Mouse (Mus musculus) forebrain, embryonic 14.5 days (tissue): ENCODE measurements around the gene Bag5. TPM values are rescaled to one million over a fixed set of nuclear protein-coding genes. Genes with fewer than 3 reads are reported as not detected.

Source experiments
- ATAC-seq: fragments of 200-750 bp; cut with Nextera tagmentation; 2 replicates; pipeline ENCODE4 v1.8.0; 2017; ENCODE audit warnings: mild to moderate bottlenecking, moderate library complexity
- DNase-seq: peaks from one replicate; pipeline ENCODE4 v3.0.0-alpha.2; 2015; ENCODE audit warnings: low spot score
- H3K27ac ChIP-seq: fragments of 300-500 bp; sonication (generic); 2 replicates; pipeline ENCODE4 v1.5.1; 2014; ENCODE audit warnings: low read depth, mild to moderate bottlenecking, control low read depth, low read length, moderate library complexity
- H3K27me3 ChIP-seq: fragments of 300-500 bp; sonication (generic); replicated peaks from 2 replicates; pipeline ENCODE4 v1.6.1; 2014; ENCODE audit warnings: low read length, control low read depth, mixed read lengths; ENCODE audit not compliant: control insufficient read depth, insufficient read depth
- H3K36me3 ChIP-seq: fragments of 300-500 bp; sonication (generic); 2 replicates; pipeline ENCODE4 v1.6.1; 2014; ENCODE audit warnings: low read length, control low read depth; ENCODE audit not compliant: control insufficient read depth, insufficient read depth
- H3K4me1 ChIP-seq: fragments of 300-500 bp; sonication (generic); 2 replicates; pipeline ENCODE4 v1.6.1; 2014; ENCODE audit warnings: antibody characterized with exemption, low read length, control low read depth; ENCODE audit not compliant: control insufficient read depth, insufficient read depth
- H3K4me2 ChIP-seq: fragments of 300-500 bp; sonication (generic); 2 replicates; pipeline ENCODE4 v1.6.1; 2014; ENCODE audit warnings: mild to moderate bottlenecking, control low read depth, low read length
- H3K4me3 ChIP-seq: fragments of 300-500 bp; sonication (generic); 2 replicates; pipeline ENCODE4 v1.5.1; 2014; ENCODE audit warnings: low read depth, low read length, control low read depth
- H3K9ac ChIP-seq: fragments of 300-500 bp; sonication (generic); 2 replicates; pipeline ENCODE4 v1.6.1; 2014; ENCODE audit warnings: mild to moderate bottlenecking, low read length, control low read depth, moderate library complexity
- H3K9me3 ChIP-seq: fragments of 300-500 bp; sonication (generic); replicated peaks from 2 replicates; pipeline ENCODE4 v1.6.1; 2016; ENCODE audit warnings: low read length, control low read depth, mixed read lengths; ENCODE audit not compliant: control insufficient read depth
- WGBS: fragments of 180-500 bp; shearing (Covaris S2); extraction: QIAGEN DNeasy Blood & Tissue Kit; methylation state at CpG from one replicate; pipeline ENCODE4 v1.1.7; 2014; 5-methylcytosine and 5-hydroxymethylcytosine counted together
- polyA plus RNA-seq: library from polyadenylated mRNA; unstranded; fragments of >200 nt; fragmentation: Nextera tagmentation; extraction: Ambion mirVana; gene quantifications from 2 replicates; pipeline ENCODE4 v1.2.1, GENCODE M21; 2014

Gene Bag5
- polyA plus RNA-seq, 1 experiment from 2014 or later = 60.4 TPM

DNA sequence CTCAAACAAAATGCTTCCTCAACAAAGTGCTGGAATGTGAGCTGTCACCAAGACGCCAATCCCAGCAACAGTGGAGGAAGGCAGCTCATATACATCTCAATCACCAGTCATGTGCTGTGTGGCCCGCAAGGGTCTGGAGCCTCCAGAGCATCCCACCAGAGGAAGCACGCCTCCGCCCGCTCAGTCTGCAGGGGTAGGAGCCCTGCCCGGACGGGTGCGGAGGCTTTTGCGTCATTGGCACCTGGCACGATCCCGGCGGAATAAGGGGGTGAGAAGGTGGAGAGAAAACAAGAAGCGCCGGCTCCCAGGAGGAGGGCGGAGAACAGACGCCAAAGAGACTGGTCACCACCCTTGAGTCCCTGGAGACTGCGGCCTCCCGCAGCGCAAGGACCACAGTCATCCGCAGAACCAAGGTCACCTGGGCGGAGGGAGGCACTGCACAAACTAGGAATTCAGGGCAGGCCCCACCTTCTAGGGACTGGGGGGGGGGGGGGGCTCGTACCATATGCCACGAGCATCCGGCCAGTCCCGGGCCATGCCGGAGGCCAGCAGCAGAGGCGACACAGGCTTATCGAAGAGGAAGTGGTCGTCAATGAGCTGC lies 42.6 kb downstream of the Bag5 start:
- Histone ChIP-seq H3K27me3 (no peaks in the 10 kb centered on the region), H3K4me1 (peaks cover 26% of the 10 kb centered on the region), H3K36me3 (peaks cover 35% of the 10 kb centered on the region), H3K4me3 (peak overlapping the region; percentile 93), H3K9me3 (no peaks in the 10 kb centered on the region), H3K4me2 (peak overlapping the region; percentile 95), H3K27ac (peak overlapping the region; percentile 87; the same call in 1 of the 2 replicates), H3K9ac (peak overlapping the region; percentile 95)
- no peak for ATAC-seq
- 2% methylated on average over 24 of the region's 29 CpGs for WGBS
- no peak for DNase-seq

DNA sequence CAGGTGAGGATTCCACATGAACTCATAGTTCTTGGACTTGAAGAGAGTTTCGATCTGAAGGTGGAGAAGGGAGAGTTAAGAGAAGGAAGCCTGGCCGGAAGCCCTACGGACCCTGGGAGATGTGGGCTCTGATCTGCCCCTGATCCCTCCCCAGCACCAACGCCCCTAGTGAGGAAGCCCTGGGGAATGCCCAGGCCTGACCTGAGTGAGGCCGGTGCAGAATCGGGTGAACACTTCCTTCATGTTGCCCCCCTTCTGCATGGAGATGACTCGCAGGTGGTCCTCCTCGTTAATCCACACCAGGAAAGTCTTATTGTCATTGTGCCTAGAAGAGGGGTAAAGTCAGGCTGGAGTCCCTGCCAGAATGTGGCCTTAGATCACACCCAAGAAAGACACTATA lies 43.1 kb downstream of the Bag5 start:
- WGBS = 39% methylated on average over 8 of the region's 8 CpGs
- ATAC-seq (no peak), DNase-seq (no peak)
- H3K36me3 ChIP-seq = peaks cover 38% of the 10 kb centered on the region
- no peaks in the 10 kb centered on the region for H3K27me3 ChIP-seq
- H3K4me1 ChIP-seq = peaks cover 26% of the 10 kb centered on the region
- peak overlapping the region; percentile 93 for H3K4me3 ChIP-seq
- peak overlapping the region; percentile 95 for H3K4me2 ChIP-seq
- peak overlapping the region; percentile 95 for H3K9ac ChIP-seq
- H3K27ac ChIP-seq = 0 out of 2 replicates have a peak overlapping the region, but pooled peaks have one; percentile 87
- H3K9me3 ChIP-seq = no peaks in the 10 kb centered on the region

DNA sequence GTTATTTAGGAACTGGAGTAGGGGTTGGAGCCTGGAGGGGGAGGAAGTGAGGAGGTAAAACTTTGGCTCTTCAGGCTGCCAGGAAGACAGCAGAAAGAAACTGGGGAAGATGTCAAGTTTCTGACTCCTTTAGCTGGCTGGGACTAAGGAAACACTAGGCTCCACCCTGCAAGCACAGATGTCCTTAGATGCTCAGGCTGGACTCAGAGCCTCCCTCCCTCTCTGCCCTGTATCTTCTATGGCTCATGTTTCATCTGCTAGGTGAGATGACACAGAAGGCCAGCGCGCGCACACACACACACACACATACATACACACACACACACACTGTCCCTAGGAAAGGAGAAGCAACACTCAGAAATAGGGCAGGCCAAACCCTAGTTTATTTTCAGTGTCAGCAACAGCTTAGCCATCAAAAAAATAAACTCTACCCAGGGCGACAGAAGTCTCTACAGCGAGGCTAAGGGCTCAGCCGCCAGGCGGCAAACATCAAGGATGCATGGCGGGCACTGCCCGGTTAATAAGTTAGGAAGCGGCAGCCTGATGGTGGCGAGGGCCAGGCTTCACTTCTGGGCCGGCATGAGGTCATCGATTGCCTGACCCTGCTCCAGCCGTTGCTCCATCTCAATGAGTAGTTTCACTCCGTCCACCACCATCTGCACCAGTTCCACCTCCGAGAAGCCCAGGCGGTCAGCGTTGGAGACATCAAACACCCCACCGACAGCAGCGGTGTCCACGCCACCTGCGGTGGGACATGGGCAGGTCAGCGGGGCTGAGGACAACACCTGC lies 43.9 kb downstream of the Bag5 start:
- DNase-seq = no peak
- 59% methylated on average over 23 of the region's 23 CpGs for WGBS
- Histone ChIP-seq H3K4me3 (peak overlapping the region; percentile 93), H3K4me1 (peaks cover 26% of the 10 kb centered on the region), H3K27ac (peak overlapping the region; percentile 78), H3K9ac (peak overlapping the region; percentile 95), H3K9me3 (no peaks in the 10 kb centered on the region), H3K27me3 (no peaks in the 10 kb centered on the region), H3K36me3 (peaks cover 39% of the 10 kb centered on the region), H3K4me2 (peak overlapping the region; percentile 95)
- ATAC-seq = no peak

DNA sequence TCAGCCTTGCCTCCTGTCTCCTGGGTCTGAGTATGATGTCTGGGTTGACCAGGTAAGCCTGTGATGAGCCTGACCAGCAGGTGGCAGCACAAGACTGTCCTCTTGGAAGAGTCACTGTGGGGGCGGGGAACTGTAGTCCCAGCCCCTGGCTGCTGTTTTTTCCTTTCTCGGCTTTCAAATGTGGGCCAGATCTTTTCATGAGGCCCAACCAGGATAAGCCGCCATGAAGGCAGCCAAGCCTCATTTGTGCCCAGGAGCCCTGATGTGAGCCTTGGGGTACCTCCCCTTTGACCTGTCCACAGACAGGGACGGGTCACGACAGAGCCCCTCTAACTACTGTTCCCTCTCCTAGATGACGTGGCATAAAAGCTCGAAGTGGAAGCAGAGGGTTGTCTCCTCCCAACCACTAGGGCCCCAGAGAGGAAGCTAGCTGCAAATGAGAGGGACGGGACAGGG lies 44.6 kb downstream of the Bag5 start:
- Histone ChIP-seq H3K4me3 (peak overlapping the region; percentile 93), H3K4me2 (peak overlapping the region; percentile 95), H3K9me3 (no peaks in the 10 kb centered on the region), H3K27me3 (no peaks in the 10 kb centered on the region), H3K27ac (peak overlapping the region; percentile 78), H3K9ac (peak overlapping the region; percentile 95), H3K36me3 (peaks cover 39% of the 10 kb centered on the region), H3K4me1 (peaks cover 26% of the 10 kb centered on the region)
- DNase-seq = peak; percentile 97
- ATAC-seq = peak; percentile 52
- 2% methylated on average over 8 of the region's 8 CpGs for WGBS

DNA sequence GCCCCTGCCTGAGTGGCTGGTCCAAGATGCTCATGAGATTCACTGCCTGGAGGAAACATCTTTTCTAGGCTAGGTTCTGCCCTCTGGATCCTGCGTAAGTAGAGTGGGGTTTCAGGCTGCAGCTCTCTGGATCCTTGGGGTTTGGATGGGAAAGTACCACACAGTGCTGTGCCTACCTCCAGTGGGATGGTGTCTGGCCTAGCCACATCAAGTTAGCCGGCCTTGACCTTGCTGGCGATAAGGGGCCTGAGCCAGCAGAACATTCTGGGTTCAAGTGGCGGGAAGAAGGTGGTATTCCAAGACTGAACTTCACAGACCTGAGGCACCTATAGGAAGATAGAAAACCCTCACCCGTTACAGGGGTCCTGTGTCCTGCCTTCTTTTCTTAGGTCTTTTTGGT lies 45.6 kb downstream of the Bag5 start:
- no peak overlapping the region for H3K4me3 ChIP-seq
- no peaks in the 10 kb centered on the region for H3K9me3 ChIP-seq
- no peak overlapping the region for H3K9ac ChIP-seq
- no peak overlapping the region for H3K4me2 ChIP-seq
- H3K4me1 ChIP-seq = peaks cover 19% of the 10 kb centered on the region
- no peaks in the 10 kb centered on the region for H3K27me3 ChIP-seq
- H3K36me3 ChIP-seq = peaks cover 39% of the 10 kb centered on the region
- WGBS = 89% methylated on average over 5 of the region's 5 CpGs
- H3K27ac ChIP-seq = no peak overlapping the region
- no peak for ATAC-seq
- no peak for DNase-seq

DNA sequence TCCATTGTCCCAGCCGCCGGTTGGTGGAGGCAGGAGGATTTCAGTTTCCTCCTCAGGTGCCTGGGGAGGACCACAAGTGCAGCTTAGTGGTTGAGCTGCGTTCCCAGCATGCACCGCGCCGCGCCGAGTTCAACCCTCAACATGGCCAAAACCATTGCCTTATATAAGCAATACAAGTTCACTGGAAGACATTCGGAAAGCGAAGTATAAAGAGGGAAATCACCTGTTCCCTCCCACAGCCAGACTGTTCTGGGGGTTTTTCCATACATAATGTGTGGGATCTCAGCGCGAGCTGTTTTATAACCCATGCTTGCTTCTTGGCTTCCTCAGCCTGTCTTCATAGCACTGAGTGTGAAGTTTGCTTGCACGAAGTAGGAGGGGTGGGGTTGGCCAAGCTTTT lies 46.7 kb downstream of the Bag5 start:
- no peak overlapping the region for H3K9ac ChIP-seq
- 83% methylated on average over 13 of the region's 13 CpGs for WGBS
- H3K9me3 ChIP-seq = no peaks in the 10 kb centered on the region
- H3K4me3 ChIP-seq = no peak overlapping the region
- ATAC-seq (no peak), DNase-seq (no peak)
- peaks cover 19% of the 10 kb centered on the region for H3K4me1 ChIP-seq
- H3K4me2 ChIP-seq = no peak overlapping the region
- peaks cover 39% of the 10 kb centered on the region for H3K36me3 ChIP-seq
- no peaks in the 10 kb centered on the region for H3K27me3 ChIP-seq
- H3K27ac ChIP-seq = no peak overlapping the region

DNA sequence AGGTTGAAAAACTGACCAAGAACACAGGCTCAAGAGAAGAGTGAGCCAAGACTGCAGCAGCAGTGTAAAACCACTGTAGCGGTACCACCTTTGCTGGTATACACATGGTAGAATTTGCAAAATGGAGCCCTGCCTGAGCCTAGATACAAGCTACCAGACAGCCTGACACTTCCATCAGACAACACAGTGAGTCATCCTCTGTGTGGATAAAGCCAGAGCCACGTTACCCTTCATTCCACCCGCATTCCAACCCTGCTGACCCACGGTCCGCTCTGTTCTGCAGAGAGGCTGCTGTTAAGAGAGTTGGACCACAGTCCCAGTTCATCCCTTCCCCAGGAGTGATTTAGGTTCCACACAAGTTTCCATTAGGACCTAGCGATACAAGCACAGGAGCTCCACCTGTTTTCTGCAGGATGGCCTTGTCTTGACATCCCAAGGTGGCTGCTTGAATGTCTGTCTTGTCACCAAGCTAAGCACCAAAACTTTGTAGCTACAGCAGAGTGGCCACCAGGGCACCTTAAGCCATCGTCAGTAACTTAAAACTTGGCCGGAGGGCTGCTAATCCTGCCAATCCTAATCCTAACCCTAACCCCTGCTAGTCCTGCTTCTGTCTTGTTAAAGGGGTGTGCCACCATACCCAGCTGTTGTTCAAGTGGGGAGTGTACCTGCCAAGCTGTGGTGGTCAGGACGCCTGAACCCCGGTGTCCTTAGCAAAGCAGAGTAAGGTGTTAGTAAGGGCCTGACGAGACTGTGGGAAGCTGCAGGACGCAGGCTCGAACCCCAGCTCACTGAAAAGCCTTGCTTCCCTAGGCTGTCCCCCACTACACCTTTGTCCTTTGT lies 47.8 kb downstream of the Bag5 start:
- no peak for ATAC-seq
- Histone ChIP-seq H3K4me2 (no peak overlapping the region), H3K9ac (no peak overlapping the region), H3K27ac (no peak overlapping the region), H3K27me3 (no peaks in the 10 kb centered on the region), H3K9me3 (no peaks in the 10 kb centered on the region), H3K4me1 (peaks cover 15% of the 10 kb centered on the region), H3K4me3 (no peak overlapping the region), H3K36me3 (peaks cover 35% of the 10 kb centered on the region)
- WGBS = 85% methylated on average over 13 of the region's 13 CpGs
- DNase-seq = no peak

DNA sequence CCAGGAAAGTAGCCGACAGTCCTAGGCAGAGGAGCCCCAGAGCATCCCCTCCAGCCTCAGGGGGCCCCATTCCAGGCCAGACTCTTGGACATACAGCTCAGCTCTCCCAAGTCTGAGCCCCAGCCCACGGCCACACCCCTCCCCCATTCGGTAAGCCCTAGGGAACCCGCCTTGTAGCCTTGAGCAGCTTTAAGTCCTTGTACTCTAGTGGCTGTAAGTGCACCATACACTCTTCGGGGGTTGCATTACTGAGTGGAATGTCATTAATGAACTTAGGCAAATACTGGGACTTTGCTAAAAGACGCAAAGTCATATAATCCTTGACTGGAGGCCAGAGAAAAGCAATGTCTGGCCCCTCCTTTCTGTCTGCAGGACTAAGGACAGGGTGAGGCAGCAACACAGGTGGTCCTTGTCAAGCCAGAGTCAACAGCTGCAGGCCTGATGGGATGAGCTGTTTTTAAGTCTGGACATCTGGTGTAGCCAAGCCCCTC lies 48.9 kb downstream of the Bag5 start:
- Histone ChIP-seq H3K4me3 (no peak overlapping the region), H3K9ac (no peak overlapping the region), H3K9me3 (no peaks in the 10 kb centered on the region), H3K4me2 (no peak overlapping the region), H3K4me1 (peaks cover 8% of the 10 kb centered on the region), H3K36me3 (peaks cover 34% of the 10 kb centered on the region), H3K27ac (no peak overlapping the region), H3K27me3 (no peaks in the 10 kb centered on the region)
- DNase-seq (no peak), ATAC-seq (no peak)
- WGBS = 54% methylated on average over 6 of the region's 6 CpGs
